Mouse (Mus musculus): Measurements from ENCODE around the gene Ap1b1.
A peak's percentile ranks its signal among the peaks of the same experiment; 100 is the strongest.

The Ap1b1 gene

GRCm38 (mm10) chr11:5035421-5035820 lies 48.8 kb downstream of the Ap1b1 start:
- no peak for DNase-seq (ENCODE audit: low spot score in 2 of 2)

- DNase-seq (ENCODE audit: low spot score in 2 of 2) = no peak
Observed at GRCm38 (mm10) chr11:5037146-5037854, 50.7 kb downstream of the Ap1b1 start.

GRCm38 (mm10) chr11:5040585-5040984 lies 54.0 kb downstream of the Ap1b1 start:
- no peak for DNase-seq (ENCODE audit: low spot score in 2 of 2)

GRCm38 (mm10) chr11:5041144-5041780 lies 54.6 kb downstream of the Ap1b1 start:
- DNase-seq (ENCODE audit: low spot score in 2 of 2) = no peak

GRCm38 (mm10) chr11:5042645-5043381 lies 56.2 kb downstream of the Ap1b1 start:
- no peak for DNase-seq (ENCODE audit: low spot score in 2 of 2)

- no peak for DNase-seq (ENCODE audit: low spot score in 2 of 2)
Observed at GRCm38 (mm10) chr11:5046321-5046926, 59.8 kb downstream of the Ap1b1 start.

- DNase-seq (ENCODE audit: low spot score in 2 of 2) = no peak
Observed at GRCm38 (mm10) chr11:5051629-5052028, 65.0 kb downstream of the Ap1b1 start.

GRCm38 (mm10) chr11:5052200-5052854 lies 65.7 kb downstream of the Ap1b1 start:
- DNase-seq (ENCODE audit: low spot score in 2 of 2) = no peak

GRCm38 (mm10) chr11:5054151-5054550 lies 67.5 kb downstream of the Ap1b1 start:
- no peak for DNase-seq (ENCODE audit: low spot score in 2 of 2)

GRCm38 (mm10) chr11:5054874-5055273 lies 68.2 kb downstream of the Ap1b1 start:
- DNase-seq (ENCODE audit: low spot score in 2 of 2) = no peak

GRCm38 (mm10) chr11:5055945-5056938 lies 69.6 kb downstream of the Ap1b1 start:
- no peak for DNase-seq (ENCODE audit: low spot score in 2 of 2)

- DNase-seq (ENCODE audit: low spot score in 2 of 2) = no peak
Observed at GRCm38 (mm10) chr11:5057064-5057463, 70.4 kb downstream of the Ap1b1 start.

GRCm38 (mm10) chr11:5057541-5057855 lies 70.9 kb downstream of the Ap1b1 start:
- DNase-seq (ENCODE audit: low spot score in 2 of 2) = no peak

GRCm38 (mm10) chr11:5057856-5058641 lies 71.4 kb downstream of the Ap1b1 start, which contains the start of gene Rasl10a:
TSS of gene Rasl10a (plus strand) at chr11:5058128.
- DNase-seq (ENCODE audit: low spot score in 2 of 2) = peak; percentile 36 to 66

GRCm38 (mm10) chr11:5058783-5059182 lies 72.2 kb downstream of the Ap1b1 start:
- no peak for DNase-seq (ENCODE audit: low spot score in 2 of 2)

- no peak for DNase-seq (ENCODE audit: low spot score in 2 of 2)
Observed at GRCm38 (mm10) chr11:5059230-5059629, 72.6 kb downstream of the Ap1b1 start.

GRCm38 (mm10) chr11:5059704-5060156 lies 73.1 kb downstream of the Ap1b1 start:
- DNase-seq (ENCODE audit: low spot score in 2 of 2) = peak in 1 of 2 experiments; percentile 59

- DNase-seq (ENCODE audit: low spot score in 2 of 2) = no peak
Observed at GRCm38 (mm10) chr11:5060756-5061412, 74.3 kb downstream of the Ap1b1 start.
